Mouse (Mus musculus): Measurements from ENCODE around the gene Tpsg1. TPM values are rescaled to one million over a fixed set of nuclear protein-coding genes. Genes with fewer than 3 reads are reported as not detected.

Tpsg1 gene
- polyA plus RNA-seq, 1 experiment from 2014 or later = 0.25 TPM

- Histone ChIP-seq H3K9me3 (ENCODE audit: low read depth, low read length) (no peaks in the 10 kb centered on the region), H3K36me3 (ENCODE audit: insufficient read depth) (no peaks in the 10 kb centered on the region), H3K4me3 (ENCODE audit: low read depth, low read length) (no peak overlapping the region), H3K4me1 (ENCODE audit: insufficient read depth) (peaks cover 29% of the 10 kb centered on the region), H3K27me3 (ENCODE audit: insufficient read depth, low read length) (no peaks in the 10 kb centered on the region), H3K4me2 (no peak overlapping the region), H3K27ac (ENCODE audit: low read depth) (no peak overlapping the region), H3K9ac (no peak overlapping the region)
- TF ChIP-seq CTCF (IDR thresholded peaks at IDR 0.05; ENCODE audit: low read depth) = no peak
- DNase-seq (no peak), ATAC-seq (ENCODE audit: insufficient read depth) (no peak)
- WGBS = 63% methylated on average over 4 of the region's 4 CpGs
Observed at GRCm38 (mm10) chr17:25414209-25414608, 45.1 kb downstream of the Tpsg1 start.

DNA sequence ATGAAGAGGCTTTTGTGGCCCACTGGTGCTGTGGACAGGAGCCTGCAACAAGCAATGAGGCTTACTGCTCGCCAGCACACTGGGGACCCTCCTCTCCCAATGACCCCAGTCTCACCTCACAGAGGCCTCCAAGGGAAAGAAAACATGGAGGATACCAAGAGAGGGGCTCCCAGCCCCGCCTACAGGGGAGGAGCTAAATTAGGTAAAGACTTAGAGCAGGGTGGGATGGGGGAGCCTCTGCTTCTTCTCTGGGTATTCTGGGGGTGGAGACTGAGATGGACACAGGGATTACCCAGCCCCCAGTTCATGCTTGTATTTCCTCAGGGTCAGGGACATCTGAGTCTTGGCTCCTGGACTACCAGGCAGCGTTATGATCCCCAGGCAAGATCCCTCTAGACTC lies 45.8 kb downstream of the Tpsg1 start:
- Histone ChIP-seq H3K36me3 (ENCODE audit: insufficient read depth) (no peaks in the 10 kb centered on the region), H3K27ac (ENCODE audit: low read depth) (peak overlapping the region; percentile 87), H3K9me3 (ENCODE audit: low read depth, low read length) (no peaks in the 10 kb centered on the region), H3K27me3 (ENCODE audit: insufficient read depth, low read length) (no peaks in the 10 kb centered on the region), H3K4me1 (ENCODE audit: insufficient read depth) (peaks cover 31% of the 10 kb centered on the region), H3K4me2 (peak overlapping the region; percentile 33), H3K4me3 (ENCODE audit: low read depth, low read length) (no peak overlapping the region), H3K9ac (no peak overlapping the region)
- 11% methylated on average over 3 of the region's 3 CpGs for WGBS
- no peak; the same call in 1 of the 2 replicates for ATAC-seq (ENCODE audit: insufficient read depth)
- DNase-seq = no peak
- no peak for TF ChIP-seq CTCF (IDR thresholded peaks at IDR 0.05; ENCODE audit: low read depth)

DNA sequence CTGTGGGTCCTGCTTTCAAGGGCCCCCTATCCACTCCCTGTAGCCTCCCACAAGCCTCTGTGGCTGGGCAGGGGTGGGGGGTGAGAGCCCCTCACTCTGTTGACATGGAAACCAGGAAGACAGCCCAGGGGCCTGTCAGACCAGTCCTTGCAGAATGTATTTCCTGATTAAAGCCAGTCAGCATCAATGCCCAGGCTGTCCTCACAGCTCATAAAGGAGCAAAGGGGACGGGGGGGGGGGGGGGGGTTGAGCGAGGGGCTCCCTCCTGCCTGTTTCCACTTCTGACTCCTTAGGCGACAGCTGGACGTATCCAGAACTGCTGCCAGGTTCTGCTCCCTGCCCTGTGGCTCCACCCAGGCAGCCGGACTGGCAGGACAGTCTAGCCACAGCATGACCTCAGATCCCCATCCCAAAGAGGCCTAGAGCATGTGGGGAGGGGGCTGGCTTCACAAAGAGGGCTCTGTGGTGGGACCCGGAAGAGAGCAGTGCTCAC lies 46.4 kb downstream of the Tpsg1 start:
- DNase-seq (peak; percentile 60), ATAC-seq (ENCODE audit: insufficient read depth) (peak; percentile 72)
- Histone ChIP-seq H3K36me3 (ENCODE audit: insufficient read depth) (no peaks in the 10 kb centered on the region), H3K9me3 (ENCODE audit: low read depth, low read length) (no peaks in the 10 kb centered on the region), H3K27ac (ENCODE audit: low read depth) (peak overlapping the region; percentile 87), H3K27me3 (ENCODE audit: insufficient read depth, low read length) (no peaks in the 10 kb centered on the region), H3K9ac (no peak overlapping the region; the same call in 1 of the 2 replicates), H3K4me1 (ENCODE audit: insufficient read depth) (peaks cover 31% of the 10 kb centered on the region), H3K4me3 (ENCODE audit: low read depth, low read length) (no peak overlapping the region), H3K4me2 (peak overlapping the region; percentile 33)
- no peak for TF ChIP-seq CTCF (IDR thresholded peaks at IDR 0.05; ENCODE audit: low read depth)
- 2% methylated on average over 5 of the region's 6 CpGs for WGBS

DNA sequence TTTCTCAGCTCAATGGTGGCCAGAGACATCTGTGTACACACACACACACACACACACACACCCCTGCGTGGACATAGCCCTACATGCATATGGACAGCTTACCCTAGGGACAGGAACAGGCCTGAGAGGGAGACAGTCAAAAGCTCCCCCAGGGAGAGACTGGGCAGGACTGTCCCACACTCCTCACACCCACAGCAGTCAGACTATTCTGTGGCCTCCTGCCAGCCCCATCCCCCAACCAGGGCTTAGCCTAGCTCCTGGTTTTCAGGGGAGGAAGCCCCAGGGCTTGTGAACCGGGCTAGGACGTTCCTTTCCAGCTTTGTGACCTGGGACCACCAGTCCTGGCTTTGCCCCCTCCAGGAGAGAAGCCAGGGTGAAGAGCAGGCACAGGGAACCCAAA lies 47.1 kb downstream of the Tpsg1 start:
- no peak overlapping the region for H3K9ac ChIP-seq
- no peaks in the 10 kb centered on the region for H3K36me3 ChIP-seq (ENCODE audit: insufficient read depth)
- H3K27ac ChIP-seq (ENCODE audit: low read depth) = peak overlapping the region; percentile 87
- H3K4me2 ChIP-seq = peak overlapping the region; percentile 33
- H3K4me3 ChIP-seq (ENCODE audit: low read depth, low read length) = no peak overlapping the region
- H3K27me3 ChIP-seq (ENCODE audit: insufficient read depth, low read length) = no peaks in the 10 kb centered on the region
- 9% methylated on average over 3 of the region's 3 CpGs for WGBS
- peaks cover 31% of the 10 kb centered on the region for H3K4me1 ChIP-seq (ENCODE audit: insufficient read depth)
- no peaks in the 10 kb centered on the region for H3K9me3 ChIP-seq (ENCODE audit: low read depth, low read length)
- peak; percentile 85 for DNase-seq
- ATAC-seq (ENCODE audit: insufficient read depth) = peak; percentile 81
- no peak for TF ChIP-seq CTCF (IDR thresholded peaks at IDR 0.05; ENCODE audit: low read depth)

GRCm38 (mm10) chr17:25417990-25418389 lies 48.9 kb downstream of the Tpsg1 start:
- WGBS = 68% methylated on average over 6 of the region's 6 CpGs
- H3K4me3 ChIP-seq (ENCODE audit: low read depth, low read length) = no peak overlapping the region
- H3K36me3 ChIP-seq (ENCODE audit: insufficient read depth) = no peaks in the 10 kb centered on the region
- H3K9ac ChIP-seq = no peak overlapping the region
- no peak overlapping the region for H3K27ac ChIP-seq (ENCODE audit: low read depth)
- peaks cover 31% of the 10 kb centered on the region for H3K4me1 ChIP-seq (ENCODE audit: insufficient read depth)
- TF ChIP-seq CTCF (IDR thresholded peaks at IDR 0.05; ENCODE audit: low read depth) = no peak
- ATAC-seq (ENCODE audit: insufficient read depth) (no peak), DNase-seq (no peak)
- H3K9me3 ChIP-seq (ENCODE audit: low read depth, low read length) = no peaks in the 10 kb centered on the region
- H3K27me3 ChIP-seq (ENCODE audit: insufficient read depth, low read length) = no peaks in the 10 kb centered on the region
- H3K4me2 ChIP-seq = no peak overlapping the region

GRCm38 (mm10) chr17:25418926-25419325 lies 49.9 kb downstream of the Tpsg1 start:
- Histone ChIP-seq H3K9me3 (ENCODE audit: low read depth, low read length) (no peaks in the 10 kb centered on the region), H3K27ac (ENCODE audit: low read depth) (no peak overlapping the region), H3K4me1 (ENCODE audit: insufficient read depth) (peaks cover 31% of the 10 kb centered on the region), H3K4me3 (ENCODE audit: low read depth, low read length) (no peak overlapping the region), H3K27me3 (ENCODE audit: insufficient read depth, low read length) (no peaks in the 10 kb centered on the region), H3K9ac (no peak overlapping the region), H3K36me3 (ENCODE audit: insufficient read depth) (no peaks in the 10 kb centered on the region), H3K4me2 (no peak overlapping the region)
- ATAC-seq (ENCODE audit: insufficient read depth) (no peak), DNase-seq (peak; percentile 55)
- WGBS = 29% methylated on average over 9 of the region's 9 CpGs
- no peak for TF ChIP-seq CTCF (IDR thresholded peaks at IDR 0.05; ENCODE audit: low read depth)

DNA sequence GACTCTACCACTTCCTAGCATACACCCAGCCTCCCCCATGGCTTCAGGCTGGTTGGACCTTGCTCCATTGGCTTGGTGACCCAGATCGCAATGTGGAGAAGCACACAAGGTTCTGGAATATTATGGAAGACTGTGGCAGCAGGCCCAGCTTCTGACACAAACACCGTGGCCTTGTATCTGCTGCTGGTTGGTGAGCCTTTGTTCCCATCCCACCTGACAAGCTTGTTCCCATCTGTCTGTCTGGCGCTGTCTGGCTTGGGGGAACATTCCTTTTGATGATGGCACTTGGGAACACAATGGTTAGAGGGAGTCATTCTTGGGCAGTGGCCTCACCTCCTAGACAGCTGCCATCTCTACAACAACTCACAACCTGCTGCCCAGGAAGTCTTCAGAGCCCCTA lies 51.9 kb downstream of the Tpsg1 start:
- no peak for TF ChIP-seq CTCF (IDR thresholded peaks at IDR 0.05; ENCODE audit: low read depth)
- WGBS = 89% methylated on average over 3 of the region's 3 CpGs
- ATAC-seq (ENCODE audit: insufficient read depth) = no peak
- no peak for DNase-seq
- H3K4me3 ChIP-seq (ENCODE audit: low read depth, low read length) = no peak overlapping the region
- H3K9me3 ChIP-seq (ENCODE audit: low read depth, low read length) = no peaks in the 10 kb centered on the region
- H3K36me3 ChIP-seq (ENCODE audit: insufficient read depth) = no peaks in the 10 kb centered on the region
- H3K27me3 ChIP-seq (ENCODE audit: insufficient read depth, low read length) = no peaks in the 10 kb centered on the region
- H3K27ac ChIP-seq (ENCODE audit: low read depth) = no peak overlapping the region
- peaks cover 18% of the 10 kb centered on the region for H3K4me1 ChIP-seq (ENCODE audit: insufficient read depth)
- no peak overlapping the region for H3K9ac ChIP-seq
- no peak overlapping the region for H3K4me2 ChIP-seq

Other genes with a start within 250 kb of the Tpsg1 start
- gene Ptx4, start 248.5 kb upstream of the Tpsg1 start, polyA plus RNA-seq (2014; fragmentation: Nextera tagmentation; extraction: Ambion mirVana) = not detected in 2 replicates
- gene Clcn7, start 235.9 kb upstream of the Tpsg1 start, polyA plus RNA-seq (2014; fragmentation: Nextera tagmentation; extraction: Ambion mirVana) = 22.3 and 23.1 TPM in 2 replicates
- gene Ccdc154, start 206.8 kb upstream of the Tpsg1 start, polyA plus RNA-seq (2014; fragmentation: Nextera tagmentation; extraction: Ambion mirVana) = 0.24 and 0.28 TPM in 2 replicates
- gene Gm38655, start 193.8 kb upstream of the Tpsg1 start, polyA plus RNA-seq (2014; fragmentation: Nextera tagmentation; extraction: Ambion mirVana) = 3.6 and 3.7 TPM in 2 replicates
- 28.5 and 29.2 TPM in 2 replicates for gene BC003965, start 184.7 kb upstream of the Tpsg1 start, polyA plus RNA-seq (2014; fragmentation: Nextera tagmentation; extraction: Ambion mirVana)
- 5.8 TPM in 2 replicates for gene Unkl, start 180.9 kb upstream of the Tpsg1 start, polyA plus RNA-seq (2014; fragmentation: Nextera tagmentation; extraction: Ambion mirVana)
- gene Gnptg, start 129.1 kb upstream of the Tpsg1 start, polyA plus RNA-seq (2014; fragmentation: Nextera tagmentation; extraction: Ambion mirVana) = 36.2 and 38.3 TPM in 2 replicates
- gene Tsr3, start 129.1 kb upstream of the Tpsg1 start, polyA plus RNA-seq (2014; fragmentation: Nextera tagmentation; extraction: Ambion mirVana) = 46.4 and 46.8 TPM in 2 replicates
- 0.46 and 0.93 TPM in 2 replicates for gene Baiap3, start 112.9 kb upstream of the Tpsg1 start, polyA plus RNA-seq (2014; fragmentation: Nextera tagmentation; extraction: Ambion mirVana)
- gene Ube2i, start 94.7 kb upstream of the Tpsg1 start, polyA plus RNA-seq (2014; fragmentation: Nextera tagmentation; extraction: Ambion mirVana) = 756 and 759 TPM in 2 replicates
- 0.45 and 0.72 TPM in 2 replicates for gene Prss34, start 70.9 kb upstream of the Tpsg1 start, polyA plus RNA-seq (2014; fragmentation: Nextera tagmentation; extraction: Ambion mirVana)
- not detected in 2 replicates for gene Prss28, start 60.6 kb upstream of the Tpsg1 start, polyA plus RNA-seq (2014; fragmentation: Nextera tagmentation; extraction: Ambion mirVana)
- not detected in 2 replicates for gene Prss29, start 50.6 kb upstream of the Tpsg1 start, polyA plus RNA-seq (2014; fragmentation: Nextera tagmentation; extraction: Ambion mirVana)
- not detected in 2 replicates for gene Tpsab1, start 23.7 kb upstream of the Tpsg1 start, polyA plus RNA-seq (2014; fragmentation: Nextera tagmentation; extraction: Ambion mirVana)
- gene Tpsb2, start 3.0 kb upstream of the Tpsg1 start, polyA plus RNA-seq (2014; fragmentation: Nextera tagmentation; extraction: Ambion mirVana) = 1.3 and 2.4 TPM in 2 replicates
- gene Cacna1h, start 64.5 kb downstream of the Tpsg1 start, polyA plus RNA-seq (2014; fragmentation: Nextera tagmentation; extraction: Ambion mirVana) = 3.6 and 4.4 TPM in 2 replicates
- gene Tekt4, start 85.3 kb downstream of the Tpsg1 start, polyA plus RNA-seq (2014; fragmentation: Nextera tagmentation; extraction: Ambion mirVana) = 0.18 and 0.20 TPM in 2 replicates
- 0.15 TPM in 1 of 2 replicates, not detected in the other for gene Sstr5, start 128.0 kb downstream of the Tpsg1 start, polyA plus RNA-seq (2014; fragmentation: Nextera tagmentation; extraction: Ambion mirVana)
- 0.42 and 0.79 TPM in 2 replicates for gene Sox8, start 201.4 kb downstream of the Tpsg1 start, polyA plus RNA-seq (2014; fragmentation: Nextera tagmentation; extraction: Ambion mirVana)
- 25.7 and 26.1 TPM in 2 replicates for gene Lmf1, start 209.8 kb downstream of the Tpsg1 start, polyA plus RNA-seq (2014; fragmentation: Nextera tagmentation; extraction: Ambion mirVana)